Mouse (Mus musculus) kidney, embryonic 15.5 days (tissue): ENCODE results near the gene Pcsk4. TPM values are rescaled to one million over a fixed set of nuclear protein-coding genes. Genes with fewer than 3 reads are reported as not detected.

Experiments
- ATAC-seq: fragments of 200-750 bp; cut with Nextera tagmentation; replicated peaks from 2 replicates; pipeline ENCODE4 v1.8.0; 2017; ENCODE audit warnings: moderate TSS enrichment; ENCODE audit not compliant: low FRiP score
- H3K27ac ChIP-seq: fragments of 300-500 bp; sonication (generic); 2 replicates; pipeline ENCODE4 v1.5.1; 2015; ENCODE audit warnings: mild to moderate bottlenecking, inconsistent platforms
- H3K27me3 ChIP-seq: fragments of 300-500 bp; sonication (generic); 2 replicates; pipeline ENCODE4 v1.6.1; 2015; ENCODE audit warnings: inconsistent platforms
- H3K36me3 ChIP-seq: fragments of 300-500 bp; sonication (generic); 2 replicates; pipeline ENCODE4 v1.6.1; 2015; ENCODE audit warnings: inconsistent platforms
- H3K4me1 ChIP-seq: fragments of 300-500 bp; sonication (generic); 2 replicates; pipeline ENCODE4 v1.6.1; 2015; ENCODE audit warnings: inconsistent platforms
- H3K4me2 ChIP-seq: fragments of 300-500 bp; sonication (generic); 2 replicates; pipeline ENCODE4 v1.6.1; 2015; ENCODE audit warnings: moderate library complexity, mild to moderate bottlenecking, inconsistent platforms
- H3K4me3 ChIP-seq: fragments of 300-500 bp; sonication (generic); replicated peaks from 2 replicates; pipeline ENCODE4 v1.5.1; 2015; ENCODE audit warnings: mild to moderate bottlenecking, inconsistent platforms
- H3K9ac ChIP-seq: fragments of 300-500 bp; sonication (generic); 2 replicates; pipeline ENCODE4 v1.6.1; 2015; ENCODE audit warnings: mild to moderate bottlenecking, inconsistent platforms
- H3K9me3 ChIP-seq: fragments of 300-500 bp; sonication (generic); replicated peaks from 2 replicates; pipeline ENCODE4 v1.6.1; 2016; ENCODE audit warnings: inconsistent platforms
- WGBS: fragments of 180-500 bp; shearing (Covaris S2); methylation state at CpG from one replicate; pipeline ENCODE4 v1.1.7; 2015; ENCODE audit warnings: mixed read lengths; 5-methylcytosine and 5-hydroxymethylcytosine counted together
- polyA plus RNA-seq: library from polyadenylated mRNA; unstranded; fragments of >200 nt; fragmentation: Nextera tagmentation; extraction: Ambion mirVana; gene quantifications from 2 replicates; pipeline ENCODE4 v1.2.1, GENCODE M21; 2015

Pcsk4 gene
- polyA plus RNA-seq, 1 experiment from 2014 or later = 9.1 TPM

- H3K4me2 ChIP-seq = peak within 1 kb of the TSS; percentile 79
- peak within 1 kb of the TSS; percentile 99 for H3K9ac ChIP-seq
- H3K36me3 ChIP-seq = peaks cover 39% of the 10 kb centered on the region
- no peaks in the 10 kb centered on the region for H3K9me3 ChIP-seq
- H3K27me3 ChIP-seq = peaks cover 11% of the 10 kb centered on the region
- WGBS = under 1% methylated on average over 72 of the region's 72 CpGs
- H3K4me3 ChIP-seq = peak within 1 kb of the TSS; percentile 91
- H3K27ac ChIP-seq = peak within 1 kb of the TSS; percentile 91
- ATAC-seq = peak; percentile 89
- peaks cover 43% of the 10 kb centered on the region for H3K4me1 ChIP-seq
Measured at GRCm38 (mm10) chr10:80292251-80293146, 36.8 kb downstream of the Pcsk4 start, which contains the start of gene Rps15. Rps15 (plus strand) TSS chr10:80292453.

DNA sequence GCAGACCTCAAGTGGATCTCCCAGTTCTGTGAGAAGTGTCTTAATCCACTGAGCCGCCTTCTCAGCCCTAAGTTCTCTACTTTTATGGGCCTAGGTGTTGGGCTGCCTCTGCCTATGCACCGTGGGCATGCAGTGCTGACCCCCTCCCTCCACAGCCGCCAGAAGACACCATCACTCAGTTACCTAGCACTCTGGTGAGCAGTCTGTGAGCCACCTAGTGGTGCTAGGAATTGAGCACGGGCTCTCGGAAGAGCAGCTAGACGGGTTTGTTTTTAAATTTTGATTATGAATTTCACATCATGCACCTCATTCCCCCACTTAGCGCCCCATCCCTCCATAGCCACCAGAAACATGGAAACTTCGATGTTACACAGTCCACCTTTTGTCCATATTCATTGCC is 40.6 kb downstream of the Pcsk4 start:
- WGBS = 66% methylated on average over 8 of the region's 8 CpGs
- H3K9ac ChIP-seq = no peak overlapping the region
- H3K4me2 ChIP-seq = no peak overlapping the region
- no peaks in the 10 kb centered on the region for H3K9me3 ChIP-seq
- H3K4me3 ChIP-seq = no peak overlapping the region
- ATAC-seq = no peak
- peaks cover 60% of the 10 kb centered on the region for H3K36me3 ChIP-seq
- H3K27me3 ChIP-seq = no peaks in the 10 kb centered on the region
- H3K4me1 ChIP-seq = peaks cover 18% of the 10 kb centered on the region
- H3K27ac ChIP-seq = no peak overlapping the region

- no peak overlapping the region for H3K27ac ChIP-seq
- no peaks in the 10 kb centered on the region for H3K9me3 ChIP-seq
- no peak for ATAC-seq
- no peak overlapping the region for H3K4me2 ChIP-seq
- no peaks in the 10 kb centered on the region for H3K27me3 ChIP-seq
- no peak overlapping the region for H3K4me3 ChIP-seq
- WGBS = 93% methylated on average over 12 of the region's 12 CpGs
- no peak overlapping the region for H3K9ac ChIP-seq
- peaks cover 60% of the 10 kb centered on the region for H3K36me3 ChIP-seq
- H3K4me1 ChIP-seq = peaks cover 13% of the 10 kb centered on the region
Measured at GRCm38 (mm10) chr10:80288097-80288496, 41.2 kb downstream of the Pcsk4 start.

DNA sequence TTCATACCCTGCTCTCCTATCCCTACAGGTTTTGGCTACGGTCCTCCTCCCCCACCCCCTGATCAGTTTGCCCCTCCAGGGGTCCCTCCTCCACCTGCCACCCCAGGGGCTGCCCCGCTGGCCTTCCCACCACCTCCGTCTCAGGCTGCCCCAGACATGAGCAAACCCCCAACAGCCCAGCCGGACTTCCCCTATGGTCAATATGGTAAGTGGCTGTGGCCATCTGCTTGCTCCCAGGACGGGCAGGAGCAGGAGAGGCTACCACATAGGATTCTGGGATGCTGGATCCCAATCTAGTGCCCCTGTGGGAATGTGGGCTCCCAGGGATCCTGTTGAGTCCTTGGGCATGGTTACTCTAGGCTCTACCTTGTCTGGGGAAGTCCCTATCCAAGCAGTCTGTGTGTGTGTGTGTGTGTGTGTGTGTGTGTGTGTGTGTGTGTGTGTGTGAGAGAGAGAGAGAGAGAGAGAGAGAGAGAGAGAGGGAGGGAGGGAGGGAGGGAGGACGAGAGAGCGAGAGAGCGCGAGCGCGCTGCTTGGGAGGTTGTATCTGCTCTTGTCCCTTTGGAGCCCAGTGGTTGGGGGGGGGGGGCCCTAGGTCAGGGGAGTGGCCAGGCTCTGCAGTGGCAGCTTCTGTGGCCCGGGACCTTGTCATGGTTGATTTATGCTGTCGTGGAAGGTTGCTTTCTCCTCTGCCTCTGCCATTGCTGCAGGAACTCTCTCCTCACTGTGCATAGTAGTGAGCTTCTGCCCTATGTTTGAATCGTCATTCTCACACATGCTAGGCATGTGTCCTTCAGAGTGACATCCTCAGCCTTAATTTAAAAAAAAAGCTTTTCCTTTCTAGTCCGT is 43.9 kb downstream of the Pcsk4 start:
- ATAC-seq = no peak
- Histone ChIP-seq H3K9ac (no peak overlapping the region), H3K4me2 (no peak overlapping the region), H3K9me3 (no peaks in the 10 kb centered on the region), H3K36me3 (peaks cover 86% of the 10 kb centered on the region), H3K27ac (no peak overlapping the region), H3K4me3 (no peak overlapping the region), H3K27me3 (no peaks in the 10 kb centered on the region), H3K4me1 (peaks cover 25% of the 10 kb centered on the region)
- 72% methylated on average over 11 of the region's 15 CpGs for WGBS

DNA sequence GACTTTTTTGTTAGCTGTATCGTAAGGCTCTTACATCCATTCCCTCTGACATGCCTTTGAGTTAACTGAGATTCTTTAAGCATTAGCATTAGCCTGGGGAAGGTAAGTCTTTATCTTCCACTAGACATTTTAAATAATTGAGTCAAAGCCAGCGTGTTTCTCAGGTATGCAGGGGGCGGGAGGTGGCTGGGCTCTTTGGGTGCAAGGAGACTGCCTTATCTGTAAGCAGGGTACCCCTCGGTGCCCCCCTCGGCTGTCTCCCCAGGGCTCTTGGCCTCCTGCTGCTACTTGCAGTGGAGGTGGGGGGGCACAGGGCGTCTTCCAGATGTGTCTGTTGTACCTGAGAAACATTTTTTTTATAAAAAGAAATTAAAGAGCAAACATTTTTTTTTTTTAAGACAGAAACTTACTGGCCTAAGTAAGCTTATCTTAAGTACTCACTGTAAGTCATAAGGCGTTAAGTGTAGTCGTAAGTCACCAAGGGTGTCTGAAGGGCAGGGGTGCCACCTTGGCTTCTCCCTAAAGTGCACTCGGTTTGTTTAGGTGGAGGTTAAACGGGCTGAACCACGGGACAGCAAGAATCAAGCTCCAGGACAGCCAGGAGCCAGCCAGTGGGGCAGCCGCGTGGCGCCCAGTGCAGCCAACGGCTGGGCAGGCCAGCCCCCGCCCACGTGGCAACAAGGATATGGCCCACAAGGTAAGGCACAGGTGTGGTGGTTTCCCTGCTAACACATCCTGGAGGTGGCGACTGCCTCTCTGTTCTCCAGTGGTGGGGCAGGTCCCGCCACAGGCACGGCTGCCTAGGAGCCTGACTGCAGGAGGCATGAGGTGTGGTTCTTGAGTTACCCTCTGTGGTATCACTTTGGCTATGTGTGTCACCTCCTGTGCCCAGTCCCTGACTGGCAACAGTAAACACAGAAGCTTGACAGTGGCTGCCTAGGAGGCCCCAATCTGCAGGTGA is 46.5 kb downstream of the Pcsk4 start:
- H3K27ac ChIP-seq = peak overlapping the region; percentile 81
- no peak overlapping the region for H3K9ac ChIP-seq
- no peaks in the 10 kb centered on the region for H3K9me3 ChIP-seq
- H3K4me2 ChIP-seq = no peak overlapping the region
- H3K4me3 ChIP-seq = no peak overlapping the region
- no peak for ATAC-seq
- no peaks in the 10 kb centered on the region for H3K27me3 ChIP-seq
- 87% methylated on average over 20 of the region's 20 CpGs for WGBS
- peaks cover 27% of the 10 kb centered on the region for H3K4me1 ChIP-seq
- H3K36me3 ChIP-seq = peaks cover 96% of the 10 kb centered on the region

GRCm38 (mm10) chr10:80281921-80282371 is 47.4 kb downstream of the Pcsk4 start:
- Histone ChIP-seq H3K4me1 (peaks cover 27% of the 10 kb centered on the region), H3K27me3 (no peaks in the 10 kb centered on the region), H3K4me2 (no peak overlapping the region), H3K36me3 (peaks cover 97% of the 10 kb centered on the region), H3K9ac (no peak overlapping the region), H3K4me3 (no peak overlapping the region), H3K9me3 (no peaks in the 10 kb centered on the region), H3K27ac (peak overlapping the region; percentile 81)
- ATAC-seq = peak; percentile 53
- 74% methylated on average over 8 of the region's 8 CpGs for WGBS

GRCm38 (mm10) chr10:80281304-80281703 is 48.0 kb downstream of the Pcsk4 start:
- Histone ChIP-seq H3K4me1 (peaks cover 27% of the 10 kb centered on the region), H3K4me2 (no peak overlapping the region), H3K27ac (peak overlapping the region; percentile 81), H3K27me3 (no peaks in the 10 kb centered on the region), H3K4me3 (no peak overlapping the region), H3K9me3 (no peaks in the 10 kb centered on the region), H3K36me3 (peaks cover 97% of the 10 kb centered on the region), H3K9ac (no peak overlapping the region)
- ATAC-seq = peak; percentile 55
- 67% methylated on average over 7 of the region's 7 CpGs for WGBS

GRCm38 (mm10) chr10:80279273-80279672 is 50.0 kb downstream of the Pcsk4 start:
- peaks cover 99% of the 10 kb centered on the region for H3K36me3 ChIP-seq
- H3K27ac ChIP-seq = no peak overlapping the region
- H3K4me2 ChIP-seq = no peak overlapping the region
- no peak for ATAC-seq
- H3K4me1 ChIP-seq = peaks cover 21% of the 10 kb centered on the region
- no peak overlapping the region for H3K9ac ChIP-seq
- no peaks in the 10 kb centered on the region for H3K9me3 ChIP-seq
- H3K27me3 ChIP-seq = no peaks in the 10 kb centered on the region
- 84% methylated on average over 12 of the region's 12 CpGs for WGBS
- H3K4me3 ChIP-seq = no peak overlapping the region

- no peaks in the 10 kb centered on the region for H3K27me3 ChIP-seq
- no peak overlapping the region for H3K4me3 ChIP-seq
- WGBS = 85% methylated on average over 9 of the region's 9 CpGs
- H3K9ac ChIP-seq = no peak overlapping the region
- no peak overlapping the region for H3K4me2 ChIP-seq
- peaks cover 26% of the 10 kb centered on the region for H3K4me1 ChIP-seq
- H3K36me3 ChIP-seq = peaks cover 99% of the 10 kb centered on the region
- no peak for ATAC-seq
- no peaks in the 10 kb centered on the region for H3K9me3 ChIP-seq
- no peak overlapping the region for H3K27ac ChIP-seq
Measured at GRCm38 (mm10) chr10:80278390-80278789, 50.9 kb downstream of the Pcsk4 start.

GRCm38 (mm10) chr10:80276238-80276637 is 53.1 kb downstream of the Pcsk4 start:
- H3K27ac ChIP-seq = no peak overlapping the region
- no peak for ATAC-seq
- no peaks in the 10 kb centered on the region for H3K27me3 ChIP-seq
- 85% methylated on average over 5 of the region's 5 CpGs for WGBS
- H3K4me3 ChIP-seq = no peak overlapping the region
- H3K9me3 ChIP-seq = no peaks in the 10 kb centered on the region
- peaks cover 91% of the 10 kb centered on the region for H3K36me3 ChIP-seq
- H3K4me1 ChIP-seq = peaks cover 26% of the 10 kb centered on the region
- H3K9ac ChIP-seq = no peak overlapping the region
- H3K4me2 ChIP-seq = no peak overlapping the region

- Histone ChIP-seq H3K27ac (no peak overlapping the region), H3K36me3 (peaks cover 87% of the 10 kb centered on the region), H3K4me3 (no peak overlapping the region), H3K4me1 (peaks cover 34% of the 10 kb centered on the region), H3K4me2 (no peak overlapping the region), H3K9me3 (no peaks in the 10 kb centered on the region), H3K27me3 (no peaks in the 10 kb centered on the region), H3K9ac (no peak overlapping the region)
- 92% methylated on average over 3 of the region's 3 CpGs for WGBS
- no peak for ATAC-seq
Measured at GRCm38 (mm10) chr10:80273847-80274246, 55.5 kb downstream of the Pcsk4 start.
